Mouse (Mus musculus): ENCODE data around the gene Smoc2.

- TF ChIP-seq CTCF (IDR thresholded peaks at IDR 0.05; ENCODE audit: borderline replicate concordance, insufficient read depth, low read length): no peak
- no peak for TF ChIP-seq POLR2A (IDR thresholded peaks at IDR 0.05; ENCODE audit: low read depth, low read length)
Measured at GRCm38 (mm10) chr17:14293617-14294016, 14.3 kb downstream of the Smoc2 start.
